Mouse (Mus musculus) left cerebral cortex, postnatal 25 days (tissue): Measurements from ENCODE around the gene Tmprss3. TPM values are rescaled to one million over a fixed set of nuclear protein-coding genes. Genes with fewer than 3 reads are reported as not detected.

Source experiments
- DNase-seq, 2 experiments: peaks; one replicate each; pipeline ENCODE4 v3.0.0; 2022; ENCODE audit warnings: low spot score in 2 of 2, mixed read lengths in 1 of 2
- intact Hi-C: fragments of 180-260 bp; cut with DNase I; formaldehyde crosslinking; loops from one replicate; pipeline ENCODE4 v1.15.1; 2025
- total RNA-seq, 2 experiments: library from RNA; stranded (reverse); gene quantifications; 2 replicates each; pipeline ENCODE4 v1.2.3; 2021

Tmprss3 gene
- total RNA-seq, 2 experiments from 2014 or later, result 0.14 TPM; not detected in 1

DNA sequence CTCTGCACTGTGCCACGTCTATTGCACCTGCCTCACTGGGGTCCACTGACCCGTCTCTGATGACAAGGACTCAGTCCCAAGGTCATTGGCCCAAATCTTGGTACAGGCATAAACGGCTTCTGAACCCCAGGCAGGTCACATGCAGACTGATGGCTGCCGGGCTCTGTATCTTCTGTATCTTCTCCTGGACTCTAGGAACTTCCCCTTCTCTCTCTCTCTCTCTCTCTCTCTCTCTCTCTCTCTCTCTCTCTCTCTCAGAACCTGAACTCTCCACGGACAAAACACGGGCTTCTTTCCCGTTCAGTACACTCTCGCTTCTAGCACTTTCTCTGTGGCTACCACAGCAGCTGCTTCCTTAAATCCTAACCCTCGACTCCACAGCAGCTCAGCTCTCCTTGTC, 52.8 kb downstream of the Tmprss3 start:
- no peak for DNase-seq
- intact Hi-C loops, result no loop called here

GRCm38 (mm10) chr17:31144040-31145037, 54.4 kb downstream of the Tmprss3 start, which contains the start of gene Tff2:
Gene Tff2 (minus strand): TSS chr17:31144282.
- intact Hi-C loops, result no loop called here
- DNase-seq, result no peak

DNA sequence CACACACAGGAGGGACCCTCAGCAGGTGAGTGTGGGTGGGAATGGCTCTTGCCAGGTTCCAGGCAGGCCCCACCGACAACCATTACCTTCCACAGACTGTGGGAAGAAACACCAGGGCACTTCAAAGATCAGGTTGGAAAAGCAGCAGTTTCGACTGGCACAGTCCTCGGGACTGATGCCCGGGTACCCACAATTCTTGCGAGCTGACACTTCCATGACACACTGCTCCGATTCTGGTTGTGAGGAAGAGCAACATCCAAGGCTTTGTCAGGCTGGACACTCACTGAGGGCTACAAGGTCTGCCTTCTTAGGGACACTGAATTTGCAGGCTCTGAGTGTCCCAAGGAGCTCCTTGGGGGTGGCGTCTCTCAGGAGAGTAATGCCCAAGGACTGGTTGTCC, 56.7 kb downstream of the Tmprss3 start:
- intact Hi-C loops, result no loop called here

GRCm38 (mm10) chr17:31138398-31138797, 60.4 kb downstream of the Tmprss3 start:
- DNase-seq, result peak; percentile 52 to 68
- intact Hi-C loops, result loop anchor here (1.0 to 5.0 kb wide), 3 partner anchors 49 to 354 kb away; no protein-coding TSS in a partner anchor

More for the DNA sequence above, 56.7 kb downstream of the Tmprss3 start:
- no peak for DNase-seq

GRCm38 (mm10) chr17:31136821-31137220, 62.0 kb downstream of the Tmprss3 start:
- intact Hi-C loops, result loop anchor here (5.0 kb wide), 2 partner anchors 105 to 355 kb away; no protein-coding TSS in a partner anchor
- DNase-seq, result no peak

DNA sequence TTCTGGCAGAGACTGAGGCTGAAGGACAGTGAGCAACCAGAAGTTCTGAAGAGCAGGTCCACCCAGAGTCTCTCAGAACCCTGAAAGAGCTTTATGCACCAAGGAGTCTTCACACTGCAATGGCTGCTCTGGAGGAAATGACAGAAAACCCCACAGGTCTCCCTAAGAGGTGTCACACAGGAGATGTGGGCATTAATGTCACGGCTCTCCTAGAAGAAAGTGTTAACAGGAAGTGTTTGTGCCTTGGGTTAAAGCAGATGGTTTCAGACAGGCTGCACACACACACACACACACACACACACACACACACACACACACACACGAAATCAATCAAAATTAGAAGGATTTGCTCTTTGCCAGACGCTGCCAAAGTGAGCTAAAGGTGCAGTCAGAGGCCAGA, 62.5 kb downstream of the Tmprss3 start:
- intact Hi-C loops, result loop anchor here (5.0 kb wide), 2 partner anchors 106 to 356 kb away; no protein-coding TSS in a partner anchor
- no peak for DNase-seq

DNA sequence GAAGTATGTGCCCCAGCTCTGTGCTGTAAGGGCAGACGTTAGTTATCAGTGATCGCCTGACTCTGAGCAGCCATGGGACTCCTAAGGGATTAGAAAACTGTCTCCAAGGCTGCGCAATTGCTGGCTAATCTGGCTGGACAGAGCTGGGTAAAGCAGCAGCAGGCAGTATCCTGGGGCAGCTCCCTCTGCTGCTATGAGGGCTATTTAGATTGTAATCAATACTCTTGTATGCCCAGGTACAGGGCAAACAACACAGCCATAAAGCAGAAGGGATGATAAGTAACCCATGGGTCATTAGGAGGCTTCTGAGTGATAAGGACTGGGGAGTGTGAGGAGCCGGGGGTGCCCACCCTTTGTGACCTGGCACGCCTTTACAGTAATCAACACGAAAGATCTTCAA, 63.9 kb downstream of the Tmprss3 start:
- intact Hi-C loops, result loop anchor here (5.0 kb wide), 2 partner anchors 107 to 357 kb away; no protein-coding TSS in a partner anchor
- DNase-seq, result no peak

DNA sequence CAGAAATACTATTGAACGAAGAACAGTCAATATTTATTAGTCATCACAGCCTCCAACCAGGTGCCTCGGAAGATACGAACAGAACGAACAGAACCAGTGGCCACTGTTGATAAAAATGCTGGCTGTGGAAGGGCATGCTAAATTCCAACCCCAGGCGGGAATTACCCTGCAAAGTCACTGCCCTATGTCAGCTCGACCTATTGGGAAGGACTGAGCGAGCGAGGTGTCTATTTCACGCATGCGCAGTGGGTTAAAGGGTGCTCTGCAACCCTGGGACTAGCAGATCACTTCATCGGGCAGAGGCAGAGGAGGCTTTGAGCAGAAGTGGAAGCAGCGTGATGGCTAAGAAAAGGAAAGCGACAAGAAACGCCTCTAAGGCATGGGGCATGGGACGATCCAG, 65.0 kb downstream of the Tmprss3 start:
- intact Hi-C loops, result no loop called here

DNA sequence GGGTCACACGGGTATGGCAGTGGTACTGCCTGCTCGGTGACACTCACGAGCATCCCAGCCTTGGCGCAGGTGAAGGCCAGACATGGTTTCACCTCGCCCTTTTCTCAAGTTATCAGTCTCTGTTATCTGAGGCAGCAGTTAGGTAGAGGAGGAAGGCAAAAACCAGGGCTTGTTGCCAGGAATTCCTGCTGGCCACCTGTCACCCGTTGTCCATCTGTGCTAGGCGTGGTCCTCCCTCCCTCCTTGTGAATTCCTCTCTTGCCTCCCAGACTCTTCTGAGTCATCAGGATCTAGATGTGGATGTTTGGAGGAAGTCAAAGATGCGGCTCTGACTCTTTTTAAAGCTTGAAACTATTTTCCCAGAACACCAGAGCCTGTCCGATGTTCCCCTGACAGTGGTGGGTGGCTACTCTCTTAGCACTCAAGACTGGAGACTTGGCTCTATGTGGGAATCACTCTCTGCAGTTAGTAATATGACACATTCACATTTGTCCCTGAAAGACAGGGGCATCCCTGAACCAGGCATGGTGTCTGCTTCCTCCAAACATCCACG, 67.4 kb downstream of the Tmprss3 start:
- intact Hi-C loops, result no loop called here
- DNase-seq, result peak; percentile 37 to 77

More for the DNA sequence above, 65.0 kb downstream of the Tmprss3 start:
- DNase-seq, result no peak

DNA sequence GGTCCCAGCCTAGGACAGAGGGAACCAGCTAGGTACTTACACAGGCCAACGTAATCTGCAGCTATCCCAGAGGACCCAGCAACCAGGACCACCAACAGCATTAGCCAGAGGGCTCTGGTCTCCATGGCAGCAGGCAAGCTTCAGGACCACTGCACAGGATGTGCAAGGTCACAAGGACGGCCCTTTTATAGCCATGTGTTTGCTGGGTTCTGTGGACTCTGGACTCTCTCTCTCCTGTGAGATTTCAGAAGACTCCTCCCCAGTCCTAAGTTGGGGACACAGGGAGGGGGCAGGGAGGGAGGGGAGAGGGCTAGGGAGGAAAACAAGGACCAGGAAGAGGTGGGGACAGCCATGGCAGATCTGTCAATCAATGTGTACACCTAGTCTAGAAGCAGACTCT, 69.3 kb downstream of the Tmprss3 start, which contains the start of gene Tff3:
Gene Tff3 (minus strand): TSS at position 195 of the 400 bp plus-strand sequence.
- DNase-seq, result no peak
- intact Hi-C loops, result no loop called here

Other genes with a start within 250 kb of the Tmprss3 start
- under 1 TPM; 0.11 to 0.25 TPM for gene Umodl1, start 244.3 kb downstream of the Tmprss3 start, total RNA-seq
- gene Abcg1, start 141.3 kb downstream of the Tmprss3 start, total RNA-seq, result 10 to 100 TPM; 61.4 to 65.9 TPM
- not detected for gene Tff3, start 69.3 kb downstream of the Tmprss3 start, total RNA-seq
- gene Tff2, start 54.7 kb downstream of the Tmprss3 start, total RNA-seq, result not detected
- gene Tff1, start 33.7 kb downstream of the Tmprss3 start, total RNA-seq, result not detected
- gene Ubash3a, start 8.9 kb upstream of the Tmprss3 start, total RNA-seq, result not detected
- 10 to 100 TPM; 16.7 to 17.7 TPM for gene Rsph1, start 78.4 kb upstream of the Tmprss3 start, total RNA-seq
- gene Slc37a1, start 87.8 kb upstream of the Tmprss3 start, total RNA-seq, result 1 to 10 TPM; 6.7 to 9.9 TPM
- gene Pde9a, start 187.2 kb upstream of the Tmprss3 start, total RNA-seq, result 10 to 100 TPM; 23.5 to 24.8 TPM